Mouse (Mus musculus) myocyte (in vitro differentiated cells): Measurements from ENCODE around the gene Tcerg1l. TPM values are rescaled to one million over a fixed set of nuclear protein-coding genes. Genes with fewer than 3 reads are reported as not detected.

Experiments
- H3K27me3 ChIP-seq: one replicate; pipeline ENCODE4 v1.6.1; 2011; ENCODE audit not compliant: control insufficient read depth, insufficient read depth, insufficient read length
- H3K36me3 ChIP-seq: one replicate; pipeline ENCODE4 v1.6.1; 2011; ENCODE audit not compliant: control insufficient read depth, insufficient read depth
- H3K4me2 ChIP-seq: one replicate; pipeline ENCODE4 v1.6.1; 2011; ENCODE audit warnings: low read depth, control low read depth
- H3K4me3 ChIP-seq: one replicate; pipeline ENCODE4 v1.5.1; 2011; ENCODE audit warnings: mild to moderate bottlenecking, control low read depth, moderate library complexity
- H3K79me2 ChIP-seq: one replicate; pipeline ENCODE4 v1.6.1; 2011; ENCODE audit not compliant: control insufficient read depth, insufficient read depth
- H3ac ChIP-seq: one replicate; pipeline ENCODE4 v1.6.1; 2011; ENCODE audit not compliant: control insufficient read depth, insufficient read length
- CEBPB ChIP-seq: IDR thresholded peaks from 2 replicates; pipeline ENCODE4 v1.6.1; 2011; ENCODE audit warnings: mild to moderate bottlenecking, moderate library complexity; ENCODE audit not compliant: poor library complexity, insufficient read depth, severe bottlenecking
- E2F4 ChIP-seq: IDR thresholded peaks from one replicate; pipeline ENCODE4 v1.6.1; 2011; ENCODE audit warnings: mild to moderate bottlenecking, control low read depth, moderate library complexity; ENCODE audit not compliant: insufficient read depth
- MAX ChIP-seq: IDR thresholded peaks from one replicate; pipeline ENCODE4 v1.6.1; 2011; ENCODE audit warnings: low read depth, mild to moderate bottlenecking, control low read depth
- MYOD1 ChIP-seq, 3 experiments: IDR thresholded peaks; one replicate each; pipeline ENCODE4 v1.6.1; 2011; ENCODE audit warnings: control low read depth in 2 of 3, low read depth in 2 of 3, mild to moderate bottlenecking in 2 of 3, moderate library complexity in 1 of 3; ENCODE audit not compliant: insufficient read length in 2 of 3, control insufficient read depth in 1 of 3
- MYOG ChIP-seq, 3 experiments: IDR thresholded peaks; one replicate each; pipeline ENCODE4 v1.6.1; 2011; ENCODE audit warnings: control low read depth in 2 of 3, low read depth in 2 of 3, mild to moderate bottlenecking in 2 of 3; ENCODE audit not compliant: insufficient read length in 2 of 3, control insufficient read depth in 1 of 3, insufficient read depth in 1 of 3
- POLR2A ChIP-seq: IDR thresholded peaks from one replicate; pipeline ENCODE4 v1.6.1; 2011; ENCODE audit warnings: low read depth, mild to moderate bottlenecking, control low read depth, moderate library complexity; ENCODE audit not compliant: insufficient read length
- POLR2AphosphoS2 ChIP-seq: IDR thresholded peaks from one replicate; pipeline ENCODE4 v1.6.1; 2011; ENCODE audit warnings: low read depth, control low read depth; ENCODE audit not compliant: insufficient read length
- REST ChIP-seq: IDR thresholded peaks from one replicate; pipeline ENCODE4 v1.6.1; 2011; ENCODE audit warnings: mild to moderate bottlenecking, control low read depth, moderate library complexity; ENCODE audit not compliant: insufficient read depth, insufficient read length
- SRF ChIP-seq: IDR thresholded peaks from one replicate; pipeline ENCODE4 v1.6.1; 2011; ENCODE audit warnings: low read depth; ENCODE audit not compliant: control insufficient read depth, insufficient read length
- TCF12 ChIP-seq: IDR thresholded peaks from one replicate; pipeline ENCODE4 v1.6.1; 2011; ENCODE audit warnings: mild to moderate bottlenecking, control low read depth; ENCODE audit not compliant: poor library complexity, insufficient read depth, severe bottlenecking
- TCF3 ChIP-seq: IDR thresholded peaks from one replicate; pipeline ENCODE4 v1.6.1; 2011; ENCODE audit warnings: low read depth, control low read depth; ENCODE audit not compliant: insufficient read length
- USF1 ChIP-seq: IDR thresholded peaks from one replicate; pipeline ENCODE4 v1.6.1; 2011; ENCODE audit warnings: low read depth, mild to moderate bottlenecking, control low read depth, moderate library complexity
- polyA plus RNA-seq: library from polyadenylated mRNA; unstranded; fragments of >200 nt; fragmentation: generic; extraction: Trizol; gene quantifications from one replicate; pipeline ENCODE4 v1.2.1, GENCODE M21; 2012; ENCODE audit warnings: missing spikeins

The Tcerg1l gene
- polyA plus RNA-seq, 1 experiment = not detected

DNA sequence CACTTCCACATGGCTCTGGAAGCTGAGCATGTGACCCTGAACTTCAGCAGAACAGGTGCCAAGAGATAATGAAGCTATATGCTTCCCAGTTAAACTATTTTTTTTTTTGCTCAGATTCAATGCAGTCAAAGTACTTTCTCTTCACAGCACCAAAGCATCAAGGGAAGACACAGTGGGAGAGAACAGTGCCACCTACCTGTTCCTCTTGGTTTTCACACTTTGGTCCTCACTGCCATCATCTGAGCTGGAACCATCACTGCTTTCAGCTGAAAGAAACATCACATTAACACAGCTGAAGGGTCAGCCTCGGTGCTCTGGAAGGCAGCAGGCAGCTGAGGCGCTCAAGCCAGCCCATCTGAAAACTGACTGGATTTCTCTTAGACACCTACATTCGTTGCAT is 149.4 kb downstream of the Tcerg1l start:
- TF ChIP-seq POLR2A (no peak), TCF12 (no peak), E2F4 (no peak), MYOG (IDR thresholded peaks at IDR 0.05; ENCODE audit: control insufficient read depth in 1 of 3, insufficient read depth in 1 of 3, insufficient read length in 2 of 3, low read depth in 2 of 3) (no peak), MAX (no peak), SRF (no peak), CEBPB (no peak), USF1 (no peak), MYOD1 (IDR thresholded peaks at IDR 0.05; ENCODE audit: control insufficient read depth in 1 of 3, insufficient read length in 2 of 3, low read depth in 2 of 3) (no peak), POLR2AphosphoS2 (no peak), REST (no peak), TCF3 (no peak)
- no peak overlapping the region for H3ac ChIP-seq
- H3K4me2 ChIP-seq = no peak overlapping the region
- no peaks in the 10 kb centered on the region for H3K79me2 ChIP-seq
- H3K4me3 ChIP-seq = no peak overlapping the region
- no peaks in the 10 kb centered on the region for H3K27me3 ChIP-seq
- no peaks in the 10 kb centered on the region for H3K36me3 ChIP-seq

GRCm38 (mm10) chr7:138246684-138247083 is 150.8 kb downstream of the Tcerg1l start:
- Histone ChIP-seq H3K36me3 (no peaks in the 10 kb centered on the region), H3K27me3 (no peaks in the 10 kb centered on the region), H3K79me2 (no peaks in the 10 kb centered on the region), H3ac (no peak overlapping the region), H3K4me3 (no peak overlapping the region), H3K4me2 (no peak overlapping the region)
- no peak for TF ChIP-seq TCF12
- no peak for TF ChIP-seq POLR2A
- TF ChIP-seq USF1 = no peak
- TF ChIP-seq REST = no peak
- no peak for TF ChIP-seq MYOD1 (IDR thresholded peaks at IDR 0.05; ENCODE audit: control insufficient read depth in 1 of 3, insufficient read length in 2 of 3, low read depth in 2 of 3)
- no peak for TF ChIP-seq SRF
- TF ChIP-seq E2F4 = no peak
- TF ChIP-seq MAX = no peak
- TF ChIP-seq TCF3 = no peak
- no peak for TF ChIP-seq CEBPB
- TF ChIP-seq POLR2AphosphoS2 = no peak
- no peak for TF ChIP-seq MYOG (IDR thresholded peaks at IDR 0.05; ENCODE audit: control insufficient read depth in 1 of 3, insufficient read depth in 1 of 3, insufficient read length in 2 of 3, low read depth in 2 of 3)

DNA sequence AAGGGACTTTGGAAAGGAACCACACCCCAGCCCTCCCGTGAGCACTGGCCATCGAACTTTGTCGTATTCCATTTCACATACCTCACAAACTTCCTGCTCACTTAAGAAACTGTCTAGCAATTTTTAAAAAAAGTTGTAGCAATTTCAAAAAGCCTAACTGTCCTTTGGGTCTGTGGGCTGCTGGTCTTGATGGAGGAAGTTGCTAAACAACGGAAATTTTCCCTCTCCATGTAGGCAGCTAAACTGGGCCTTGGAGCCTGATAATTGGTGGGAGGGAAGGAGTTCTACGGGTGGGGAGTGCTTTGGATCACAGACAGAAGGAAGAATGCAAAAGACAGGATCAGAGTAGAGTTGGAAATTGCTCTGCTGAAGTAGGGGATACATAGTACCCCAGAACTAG is 155.3 kb downstream of the Tcerg1l start:
- Histone ChIP-seq H3K27me3 (no peaks in the 10 kb centered on the region), H3ac (no peak overlapping the region), H3K4me2 (no peak overlapping the region), H3K79me2 (no peaks in the 10 kb centered on the region), H3K36me3 (no peaks in the 10 kb centered on the region), H3K4me3 (no peak overlapping the region)
- TF ChIP-seq REST (no peak), TCF12 (no peak), MYOG (IDR thresholded peaks at IDR 0.05; ENCODE audit: control insufficient read depth in 1 of 3, insufficient read depth in 1 of 3, insufficient read length in 2 of 3, low read depth in 2 of 3) (no peak), MAX (no peak), CEBPB (no peak)

DNA sequence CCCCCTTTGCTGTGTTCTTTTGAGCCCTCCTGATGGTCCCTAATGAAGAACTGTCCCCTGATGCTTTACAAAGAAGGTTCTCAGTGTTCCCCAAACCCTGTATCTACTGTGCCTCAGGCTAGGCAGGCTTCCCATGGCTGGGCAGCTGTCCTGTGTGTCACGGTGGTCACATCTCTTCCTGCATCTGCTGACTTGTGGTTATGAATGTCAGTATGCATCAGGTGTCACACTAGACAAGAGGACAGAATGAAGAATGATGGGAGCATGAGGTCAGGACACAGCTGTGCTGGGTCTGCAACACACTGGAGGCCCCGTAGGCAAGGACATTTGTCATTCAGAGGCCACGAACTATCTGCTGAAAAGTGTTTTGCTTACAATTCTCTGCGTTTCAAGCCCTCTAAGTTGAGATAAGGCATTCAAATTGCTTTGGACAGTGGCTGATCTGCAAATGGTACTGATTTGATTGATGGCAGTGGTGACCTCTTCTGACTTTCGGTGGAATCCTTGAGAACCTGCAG is 159.8 kb downstream of the Tcerg1l start:
- no peaks in the 10 kb centered on the region for H3K36me3 ChIP-seq
- no peak overlapping the region for H3K4me2 ChIP-seq
- H3K79me2 ChIP-seq = no peaks in the 10 kb centered on the region
- no peaks in the 10 kb centered on the region for H3K27me3 ChIP-seq
- no peak overlapping the region for H3ac ChIP-seq
- TF ChIP-seq TCF3 (no peak), USF1 (no peak), SRF (no peak), REST (no peak), MYOG (IDR thresholded peaks at IDR 0.05; ENCODE audit: control insufficient read depth in 1 of 3, insufficient read depth in 1 of 3, insufficient read length in 2 of 3, low read depth in 2 of 3) (peak in 1 of 3 experiments; percentile 77), MYOD1 (IDR thresholded peaks at IDR 0.05; ENCODE audit: control insufficient read depth in 1 of 3, insufficient read length in 2 of 3, low read depth in 2 of 3) (peak in 2 of 3 experiments; percentile 29 to 47), E2F4 (no peak), MAX (no peak), CEBPB (no peak)
- no peak overlapping the region for H3K4me3 ChIP-seq

DNA sequence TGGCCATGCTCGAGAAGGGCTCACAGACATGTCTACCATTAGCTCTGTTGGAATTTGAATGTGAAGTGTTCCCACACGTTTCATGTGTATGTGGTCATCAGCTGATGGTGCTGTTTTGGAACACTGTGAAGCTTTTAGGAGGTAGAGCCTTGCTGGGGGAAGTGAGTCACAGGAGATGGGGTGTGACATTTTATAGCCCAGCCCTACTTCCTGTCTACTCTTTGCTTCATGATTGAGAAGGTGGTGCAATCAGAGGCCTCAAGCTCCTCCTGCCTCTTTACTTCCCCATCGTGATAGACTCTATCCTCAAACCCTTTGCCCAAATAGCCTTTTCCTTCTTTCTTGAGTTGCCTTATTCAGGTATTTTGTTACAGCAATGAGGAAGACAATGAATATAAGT is 173.3 kb downstream of the Tcerg1l start:
- no peaks in the 10 kb centered on the region for H3K36me3 ChIP-seq
- H3K27me3 ChIP-seq = no peaks in the 10 kb centered on the region
- no peak for TF ChIP-seq MAX
- no peak overlapping the region for H3K4me3 ChIP-seq
- no peak overlapping the region for H3ac ChIP-seq
- no peak overlapping the region for H3K4me2 ChIP-seq
- no peaks in the 10 kb centered on the region for H3K79me2 ChIP-seq
